25 mouse cellular contexts compared by ENCODE assay signal in genomic region chr11:104628566-104628965, GRCm38 (mm10). TPM values are rescaled to one million over a fixed set of nuclear protein-coding genes. Genes with fewer than 3 reads are reported as not detected.
"Had no signal": no experiment of that assay in that cellular context is flagged by ENCODE, and none has a peak within 500 bp of the region (broad histone marks: within the 10 kb centered on the region; RNA-seq: fewer than 3 reads in every experiment).

No protein-coding gene starts in this region.

- H3K9me3 ChIP-seq: heart, embryonic 10.5 days; heart, embryonic 12.5 days; hindbrain, embryonic 10.5 days; hindbrain, embryonic 12.5 days; intestine, embryonic 15.5 days; limb, embryonic 10.5 days; limb, embryonic 12.5 days; liver, embryonic 13.5 days had no signal

- H3K27me3 ChIP-seq: heart, embryonic 12.5 days; hindbrain, embryonic 12.5 days; intestine, embryonic 15.5 days; limb, embryonic 12.5 days; liver, embryonic 13.5 days had no signal

- DNase-seq: gastrocnemius, postnatal 25 days; kidney, adult 18-20 months; kidney, adult 8-10 months; liver; liver, embryonic 13.5 days had no signal

- H3K4me3 ChIP-seq: gastrocnemius, adult 2 months; heart, adult 2 months; heart, embryonic 10.5 days; heart, embryonic 12.5 days; hindbrain, embryonic 10.5 days; hindbrain, embryonic 12.5 days; intestine, embryonic 15.5 days; layer of hippocampus, adult 2 months; left cerebral cortex, adult 2 months; limb, embryonic 10.5 days; limb, embryonic 12.5 days; liver, embryonic 13.5 days had no signal

- ATAC-seq: hindbrain, embryonic 16.5 days; inflammation-experienced regulatory T-cells, adult 6 months; intestine, embryonic 15.5 days; intestine, postnatal 0 days had no signal

- H3K4me2 ChIP-seq: heart, embryonic 12.5 days; hindbrain, embryonic 12.5 days; hindbrain, embryonic 14.5 days; intestine, embryonic 15.5 days; limb, embryonic 12.5 days; liver, embryonic 11.5 days; liver, embryonic 13.5 days had no signal

- H3K36me3 ChIP-seq: heart, embryonic 10.5 days; heart, embryonic 12.5 days; hindbrain, embryonic 10.5 days; hindbrain, embryonic 12.5 days; intestine, embryonic 15.5 days; limb, embryonic 10.5 days; limb, embryonic 12.5 days; liver, embryonic 13.5 days had no signal

RNA-seq across cellular contexts. Expression of gene Gm11639, which starts 56.9 kb away (rescaled TPM):
- total RNA-seq: gastrocnemius, adult 2 months; granulocyte monocyte progenitor cell, adult 5-6 weeks had no signal
- polyA plus RNA-seq: heart, adult 2 months; heart, embryonic 14.5 days; heart, embryonic 16.5 days; hindbrain, embryonic 10.5 days; hindbrain, embryonic 12.5 days; intestine, embryonic 15.5 days; intestine, postnatal 0 days; kidney, embryonic 16.5 days; limb, embryonic 10.5 days; limb, embryonic 12.5 days had no signal
